Mouse (Mus musculus) E14TG2a.4 (cell line): Measurements from ENCODE around the gene Mbnl2.

Source experiments
- CTCF ChIP-seq: conservative IDR thresholded peaks from 2 replicates; pipeline ENCODE4 v1.5.1; 2014; ENCODE audit warnings: low read length
- POU5F1 ChIP-seq: IDR thresholded peaks from 2 replicates; pipeline ENCODE4 v1.6.1; 2014; ENCODE audit warnings: low read length, borderline replicate concordance

DNA sequence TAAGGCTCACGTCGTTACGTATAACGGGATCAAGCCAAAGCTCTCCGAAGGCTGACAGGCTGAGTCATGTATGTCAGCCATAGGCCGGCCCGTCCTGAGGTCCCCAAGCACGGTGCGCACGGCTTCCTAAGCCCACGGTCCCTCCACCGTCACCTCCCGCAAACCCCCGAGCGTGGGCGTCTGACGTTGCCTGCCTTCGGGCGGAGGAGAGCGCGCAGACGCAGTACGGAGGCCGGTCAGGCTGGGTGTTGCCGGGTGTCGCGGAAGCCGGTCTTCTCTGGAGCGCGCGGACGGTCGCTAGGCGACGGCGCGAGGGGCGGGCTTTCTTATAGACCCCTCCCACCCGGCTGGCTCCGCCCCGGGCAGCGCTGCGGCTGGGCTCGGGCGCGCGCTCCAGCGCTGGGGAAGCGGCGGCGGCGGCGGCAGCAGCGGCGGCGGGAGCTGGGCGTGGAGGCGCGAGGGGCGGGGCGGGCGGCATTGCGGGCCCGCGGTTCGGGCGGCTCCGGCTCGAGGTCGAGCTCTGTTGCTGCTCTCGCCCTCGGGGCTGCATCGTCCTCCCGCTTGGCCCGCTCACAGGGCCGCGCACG lies 202.6 kb downstream of the Mbnl2 start, which contains the start of gene Rap2a:
- TF ChIP-seq CTCF (no peak), POU5F1 (no peak)
